Mouse (Mus musculus): Measurements from ENCODE around the gene Bsnd. TPM values are rescaled to one million over a fixed set of nuclear protein-coding genes. Genes with fewer than 3 reads are reported as not detected.
A peak's percentile ranks its signal among the peaks of the same experiment; 100 is the strongest.

The Bsnd gene
- 1 to 10 TPM in 1 of 2 experiments, under 1 TPM in 1; 0.11 to 3.7 TPM for total RNA-seq (2021)
- long read RNA-seq, experiment 1: 0 reads
- long read RNA-seq, experiment 2, partial matches to known transcripts: 0 of 1 reads
- long read RNA-seq, experiment 2, other reads (novel, unspliced or antisense): 0 of 1 reads

DNA sequence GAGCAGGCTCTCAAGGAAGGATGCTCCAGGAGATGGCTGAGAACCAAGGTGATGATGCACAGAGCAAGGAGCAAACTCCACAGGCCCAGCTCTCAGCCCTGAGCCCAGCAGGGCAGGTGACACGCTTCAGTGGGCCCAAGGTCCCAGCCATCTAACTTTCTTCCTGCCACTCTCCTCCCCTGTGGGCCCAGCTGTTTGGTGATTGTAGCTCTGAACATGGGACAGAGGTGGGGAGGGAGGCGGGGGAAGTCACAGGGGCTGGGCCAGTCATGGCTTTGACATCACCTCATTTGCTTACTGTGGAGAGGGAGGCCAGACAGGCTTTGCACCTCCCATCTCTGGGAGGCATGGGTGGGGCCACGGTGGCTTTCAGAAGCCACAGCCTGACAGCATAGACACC lies at the start of gene Bsnd:
Bsnd (minus strand) TSS at position 168 of the 400 bp plus-strand sequence.
- DNase-seq (ENCODE audit: low spot score in 2 of 2): no peak

- no peak for DNase-seq (ENCODE audit: low spot score in 2 of 2)
Observed at GRCm38 (mm10) chr4:106541491-106541890, 49.4 kb upstream of the Bsnd start.

DNA sequence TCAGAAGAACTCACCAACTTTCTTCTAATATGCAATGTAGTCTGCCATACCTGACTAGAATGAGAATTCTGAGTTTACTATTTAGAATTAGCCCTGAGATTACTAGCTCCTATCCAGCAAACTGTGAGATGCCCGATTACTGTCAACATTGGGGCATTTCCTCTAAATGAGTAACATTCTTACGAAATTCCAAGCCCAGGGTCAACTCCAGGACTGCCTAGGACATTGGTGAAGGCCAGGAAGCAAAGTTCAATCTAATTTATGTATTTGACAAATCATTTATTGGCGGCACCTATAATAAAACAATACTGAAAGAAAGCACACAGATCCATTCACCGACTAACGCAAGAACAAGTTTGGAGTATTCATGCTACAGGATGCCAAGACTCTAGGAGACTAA lies 47.7 kb upstream of the Bsnd start:
- no peak for DNase-seq (ENCODE audit: low spot score in 2 of 2)

DNA sequence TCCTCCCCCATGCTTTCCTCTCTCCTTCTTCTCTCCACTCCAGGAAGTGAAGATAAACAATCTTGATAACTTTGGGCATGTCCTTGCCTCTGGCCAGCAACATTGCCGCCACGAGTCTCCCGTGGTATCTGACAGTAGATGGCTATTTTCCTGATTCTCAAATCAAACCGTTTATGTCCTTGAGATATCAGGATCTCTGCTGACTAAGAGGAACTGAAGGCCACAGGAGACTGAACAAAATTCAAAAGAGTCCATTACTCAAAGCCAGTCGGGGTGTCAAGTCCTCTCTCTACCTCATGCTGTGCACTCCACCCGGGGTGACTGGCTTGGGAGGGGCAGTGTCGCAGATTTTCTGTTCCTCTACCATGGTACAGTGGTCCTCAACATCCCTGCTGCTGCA lies 42.2 kb upstream of the Bsnd start:
- no peak for DNase-seq (ENCODE audit: low spot score in 2 of 2)

DNA sequence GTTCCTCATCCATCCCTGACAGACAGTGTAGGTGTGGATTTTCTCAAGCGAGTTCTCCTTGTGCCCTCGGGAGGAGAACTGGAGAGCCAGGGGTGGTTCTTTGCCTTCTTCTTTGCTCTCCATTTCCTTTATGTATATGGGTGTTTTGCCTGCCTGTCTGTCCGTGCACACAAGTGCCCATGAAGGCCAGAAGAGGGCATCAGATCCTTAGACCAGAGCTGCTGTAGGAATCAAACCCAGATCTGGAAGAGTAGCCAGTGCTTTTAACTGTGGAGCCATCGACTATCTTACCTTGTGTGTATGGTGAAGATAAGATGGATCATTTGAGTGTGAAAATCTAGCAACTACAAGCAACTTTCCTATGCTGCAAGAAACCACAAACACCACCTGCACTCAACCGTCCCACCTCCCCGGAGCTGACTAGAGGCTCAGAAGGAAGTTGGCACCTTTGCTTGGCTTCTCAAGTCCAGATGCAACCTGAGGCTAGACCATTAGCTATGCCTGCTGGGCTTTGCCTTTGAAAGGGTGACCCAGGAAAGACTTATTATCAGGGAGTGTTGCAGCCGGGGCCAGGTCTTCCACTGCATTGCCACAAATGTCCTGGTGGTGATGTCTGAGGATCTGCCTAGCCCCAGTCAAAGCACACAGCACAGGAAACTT lies 41.5 kb upstream of the Bsnd start:
- DNase-seq (ENCODE audit: low spot score in 2 of 2): no peak

- DNase-seq (ENCODE audit: low spot score in 2 of 2): no peak
Observed at GRCm38 (mm10) chr4:106530113-106530482, 38.0 kb upstream of the Bsnd start.

- DNase-seq (ENCODE audit: low spot score in 2 of 2): peak; percentile 69 to 80
Observed at GRCm38 (mm10) chr4:106529375-106530112, 37.5 kb upstream of the Bsnd start.

DNA sequence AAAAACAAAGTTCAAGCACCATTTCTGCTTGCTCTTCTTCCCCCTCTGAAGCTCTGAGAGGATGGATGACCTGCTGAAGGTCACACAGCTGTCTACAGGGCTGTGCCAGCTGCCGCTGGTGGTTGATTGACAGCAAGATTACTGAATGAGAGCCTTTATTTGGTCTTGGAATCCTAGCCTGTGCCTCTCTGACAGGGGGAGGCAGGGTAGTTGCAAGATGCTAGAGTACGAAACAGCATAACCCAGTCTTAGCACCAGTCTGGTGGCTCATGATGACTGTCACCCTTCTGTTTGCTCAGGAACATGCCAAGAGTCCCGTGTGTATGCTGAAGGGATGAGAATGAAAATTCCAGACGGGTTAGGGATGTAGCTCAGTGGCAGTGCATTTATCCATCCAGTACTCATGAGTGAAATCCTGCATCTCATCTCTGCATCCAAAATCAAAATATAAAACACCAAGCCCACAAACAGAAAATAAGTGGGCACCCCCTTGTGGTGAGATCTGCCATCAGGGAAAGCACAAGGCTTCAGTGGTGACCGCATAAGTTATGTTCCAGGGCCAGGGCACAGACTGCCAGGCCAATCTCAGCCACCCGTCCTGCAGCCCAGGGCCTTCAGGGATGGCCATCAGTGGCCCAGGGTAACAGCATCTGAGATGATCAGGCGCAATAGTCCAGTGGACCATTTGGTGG lies 35.9 kb upstream of the Bsnd start:
- no peak for DNase-seq (ENCODE audit: low spot score in 2 of 2)

DNA sequence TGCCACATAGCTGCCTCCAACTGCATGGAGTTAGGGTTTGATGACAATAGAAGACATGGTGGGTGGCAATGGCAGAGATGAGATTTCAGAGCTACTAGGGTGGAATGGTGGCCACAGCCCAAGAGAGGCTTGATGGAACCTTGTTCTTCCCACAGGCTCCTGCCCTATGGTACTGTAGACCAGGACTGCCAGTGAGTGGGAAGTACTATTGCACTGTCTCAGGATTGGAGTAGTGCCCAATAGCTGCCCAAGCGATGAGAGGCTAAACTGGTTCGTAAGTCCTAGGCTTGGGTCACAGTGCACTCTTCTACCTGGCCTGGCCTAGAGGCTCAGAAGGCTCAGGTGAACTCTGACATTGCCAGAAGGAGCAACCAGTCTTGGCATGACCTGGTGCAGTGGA lies 32.9 kb upstream of the Bsnd start:
- DNase-seq (ENCODE audit: low spot score in 2 of 2): no peak

DNA sequence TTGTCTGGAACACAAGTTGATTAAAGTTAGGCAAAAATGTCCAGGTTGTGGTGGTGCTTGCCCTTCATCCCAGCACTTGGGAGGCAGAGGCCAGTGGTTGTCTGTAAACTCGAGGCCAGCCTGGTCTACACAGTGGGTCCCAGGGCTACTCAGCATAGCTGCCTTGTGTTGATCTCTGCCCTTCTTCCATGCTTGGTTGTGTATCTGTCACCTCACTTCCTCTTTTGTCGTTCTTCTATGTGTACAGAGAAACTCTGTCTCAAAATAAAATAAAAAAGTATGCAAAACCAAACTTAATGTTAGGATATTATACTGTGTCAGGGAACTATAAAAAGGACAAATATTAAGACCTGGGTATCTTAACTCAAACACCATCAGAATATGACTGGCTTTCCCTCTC lies 32.0 kb upstream of the Bsnd start:
- no peak for DNase-seq (ENCODE audit: low spot score in 2 of 2)

DNA sequence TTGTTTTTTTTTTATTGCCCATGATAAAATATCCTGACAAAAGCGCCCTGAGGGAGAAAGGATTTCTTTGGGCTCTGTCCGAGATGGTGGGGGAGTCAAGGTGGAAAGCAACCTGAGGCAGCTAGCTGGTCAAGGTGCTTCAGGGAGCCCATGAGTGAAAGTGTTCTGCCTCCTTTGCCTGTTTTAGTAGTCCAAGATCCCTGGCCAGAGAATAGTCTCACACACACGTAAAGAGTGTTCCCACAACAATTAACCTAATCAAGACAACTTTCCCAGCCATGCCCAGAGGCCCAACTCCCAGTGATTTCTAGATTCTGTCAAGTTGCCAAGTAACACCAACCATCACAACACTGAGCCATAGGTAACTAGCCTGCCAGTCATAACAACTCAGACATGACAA lies 30.5 kb upstream of the Bsnd start:
- DNase-seq (ENCODE audit: low spot score in 2 of 2): no peak

DNA sequence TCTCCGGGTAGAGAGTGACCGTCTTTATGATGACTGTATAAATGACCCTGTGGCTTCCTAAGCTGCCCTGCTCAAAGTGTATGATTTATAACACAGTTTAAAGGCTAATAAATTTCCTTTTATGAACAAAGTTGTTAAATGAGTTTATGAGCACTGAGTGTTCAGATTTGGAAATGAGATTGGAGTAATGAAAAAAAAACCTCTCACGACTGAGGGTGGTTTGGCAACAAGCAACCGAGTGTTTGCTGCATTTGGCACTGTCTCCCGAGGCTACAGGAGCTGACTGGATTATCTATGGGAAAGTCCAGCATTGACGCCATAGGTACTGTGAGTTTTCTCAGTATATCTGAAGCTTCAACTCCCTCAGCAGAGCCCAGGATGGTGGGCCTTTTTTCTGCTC lies 22.5 kb upstream of the Bsnd start:
- DNase-seq (ENCODE audit: low spot score in 2 of 2): no peak

GRCm38 (mm10) chr4:106509888-106510287 lies 17.8 kb upstream of the Bsnd start:
- DNase-seq (ENCODE audit: low spot score in 2 of 2): no peak

DNA sequence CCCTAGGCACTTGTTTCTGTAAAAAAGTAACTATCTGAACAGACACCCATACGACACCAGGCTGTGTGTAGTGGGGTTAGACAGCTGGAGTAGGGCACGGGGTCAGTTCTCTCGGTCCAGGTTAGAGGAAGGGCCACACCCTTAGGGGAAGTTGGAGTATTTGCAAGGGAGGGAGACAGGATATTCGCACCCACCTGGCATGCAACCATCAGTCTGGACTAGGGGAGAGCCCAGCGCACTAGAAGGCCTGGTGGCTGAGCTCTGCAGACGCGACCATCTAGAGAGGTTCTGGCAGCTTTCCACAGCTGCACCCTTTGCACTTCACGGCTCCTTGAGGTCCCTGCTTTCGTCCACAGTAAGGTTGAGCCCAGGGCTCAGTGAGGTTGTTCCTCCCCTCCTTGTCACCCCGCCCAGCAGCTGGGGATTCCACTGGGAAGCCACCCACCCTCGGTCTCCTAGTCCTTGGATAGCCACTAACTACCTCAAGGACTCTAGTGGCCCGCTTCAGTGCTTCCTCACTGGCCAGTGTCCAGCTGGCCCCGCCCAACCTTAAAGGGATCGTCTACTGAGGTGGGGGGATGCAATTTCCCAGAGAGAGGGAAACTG lies 13.5 kb upstream of the Bsnd start:
- no peak for DNase-seq (ENCODE audit: low spot score in 2 of 2)

- DNase-seq (ENCODE audit: low spot score in 2 of 2): no peak
Observed at GRCm38 (mm10) chr4:106503578-106503977, 11.5 kb upstream of the Bsnd start.

DNA sequence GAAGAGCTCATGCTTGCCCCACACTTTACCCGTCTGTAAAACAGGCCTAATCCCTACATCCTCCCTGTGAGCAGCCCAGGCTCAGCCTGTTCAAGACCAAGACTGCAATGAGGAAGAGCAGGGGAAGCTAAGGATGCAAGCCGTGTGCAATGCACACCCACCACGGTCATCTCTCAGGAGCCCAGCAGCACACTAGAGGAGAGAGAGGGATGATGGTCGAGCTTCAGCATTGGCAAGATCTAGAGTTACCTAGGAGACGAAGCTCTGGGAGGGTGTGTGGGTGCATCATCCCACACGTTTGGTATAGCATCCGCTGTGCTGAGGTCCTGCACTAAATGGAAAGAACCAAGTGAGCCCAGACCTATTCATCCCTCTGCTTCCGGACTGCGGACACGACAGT lies 8.0 kb upstream of the Bsnd start:
- DNase-seq (ENCODE audit: low spot score in 2 of 2): no peak

- DNase-seq (ENCODE audit: low spot score in 2 of 2): no peak
Observed at GRCm38 (mm10) chr4:106498471-106498844, 6.4 kb upstream of the Bsnd start.

- DNase-seq (ENCODE audit: low spot score in 2 of 2): no peak
Observed at GRCm38 (mm10) chr4:106497776-106498470, 5.8 kb upstream of the Bsnd start.

DNA sequence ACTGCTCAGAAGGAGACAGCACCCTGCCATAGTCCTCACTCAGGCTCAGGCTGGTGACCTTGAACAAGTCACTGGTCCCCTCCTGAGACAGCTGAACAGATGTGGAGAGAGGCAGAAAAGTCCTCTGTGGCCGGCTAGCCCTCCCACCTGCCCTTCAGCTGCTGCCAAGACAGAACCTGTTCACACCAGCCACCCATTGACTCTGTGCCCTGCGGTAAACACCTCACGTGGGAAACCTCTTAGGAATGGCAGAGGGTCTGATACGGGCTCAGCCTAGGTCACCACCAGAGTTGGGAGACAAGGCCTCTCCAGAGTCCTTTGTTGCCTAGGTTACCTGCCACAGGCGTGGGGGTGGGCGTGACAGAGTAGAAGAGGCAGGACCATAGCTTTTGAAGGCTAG lies 4.8 kb upstream of the Bsnd start:
- DNase-seq (ENCODE audit: low spot score in 2 of 2): no peak

DNA sequence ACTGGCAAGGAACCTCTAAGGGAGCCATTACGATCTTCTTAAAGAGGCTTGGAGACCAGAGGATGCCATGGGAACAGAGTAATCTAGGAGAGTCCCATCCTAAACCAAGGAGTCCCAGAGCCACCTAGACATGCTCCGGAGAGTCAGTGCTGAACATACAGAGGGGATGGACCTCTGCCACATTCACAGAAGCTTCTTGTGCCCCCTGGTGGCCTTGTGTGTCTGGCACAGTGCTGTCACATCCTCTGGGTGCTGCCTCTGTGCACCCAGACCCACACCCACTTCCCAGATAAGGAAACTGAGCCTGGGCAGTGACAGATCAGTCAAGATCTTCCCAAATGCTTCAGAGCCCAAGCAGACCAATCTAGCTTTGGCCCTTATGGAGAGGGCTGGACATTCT lies 1.6 kb upstream of the Bsnd start:
- no peak for DNase-seq (ENCODE audit: low spot score in 2 of 2)

GRCm38 (mm10) chr4:106490620-106491019 lies 1.5 kb downstream of the Bsnd start:
- DNase-seq (ENCODE audit: low spot score in 2 of 2): no peak

Measured in adrenal gland, postnatal 4 days (tissue).